Mouse (Mus musculus) cortical plate, adult 2 months (tissue): ENCODE measurements at regions not wholly inside any gene's neighbourhood (a gene's known extent, or its start where the extent isn't known, plus 50 kb on each side); places are given as distances from the start of the nearest gene placed in this dataset.
"Not testable (repeated sequence)": the region's sequence is repeated elsewhere in the genome, so short reads cannot be mapped to it uniquely, and the experiment has no call there.

Source experiments
- H3K27ac ChIP-seq: fragments of 200-500 bp; 2 replicates; pipeline ENCODE4 v1.5.1; 2012; ENCODE audit warnings: low read length, control low read depth, inconsistent platforms; ENCODE audit not compliant: insufficient read depth
- H3K4me1 ChIP-seq: fragments of 200-500 bp; 2 replicates; pipeline ENCODE4 v1.6.1; 2011; ENCODE audit warnings: low read length; ENCODE audit not compliant: control insufficient read depth, insufficient read depth
- H3K4me3 ChIP-seq: fragments of 200-500 bp; 2 replicates; pipeline ENCODE4 v1.5.1; 2011; ENCODE audit warnings: mild to moderate bottlenecking, low read length, control low read depth; ENCODE audit not compliant: insufficient read depth
- CTCF ChIP-seq: fragments of 200-500 bp; IDR thresholded peaks from 2 replicates; pipeline ENCODE4 v1.5.1; 2011; ENCODE audit warnings: mild to moderate bottlenecking, control low read depth, low read length; ENCODE audit not compliant: insufficient read depth; ENCODE audit errors: extremely low read depth
- POLR2A ChIP-seq: fragments of 200-500 bp; IDR thresholded peaks from 2 replicates; pipeline ENCODE4 v1.6.1; 2011; ENCODE audit warnings: mild to moderate bottlenecking, low read length, control low read depth; ENCODE audit not compliant: insufficient read depth; ENCODE audit errors: extremely low read depth

- TF ChIP-seq CTCF: no peak
- no peak for TF ChIP-seq POLR2A
- H3K27ac ChIP-seq: no peak overlapping the region
- no peak overlapping the region for H3K4me3 ChIP-seq
- H3K4me1 ChIP-seq: no peaks in the 10 kb centered on the region
These were observed 78.8 kb upstream of the Med13l start for GRCm38 (mm10) chr5:118481794-118482049.

DNA sequence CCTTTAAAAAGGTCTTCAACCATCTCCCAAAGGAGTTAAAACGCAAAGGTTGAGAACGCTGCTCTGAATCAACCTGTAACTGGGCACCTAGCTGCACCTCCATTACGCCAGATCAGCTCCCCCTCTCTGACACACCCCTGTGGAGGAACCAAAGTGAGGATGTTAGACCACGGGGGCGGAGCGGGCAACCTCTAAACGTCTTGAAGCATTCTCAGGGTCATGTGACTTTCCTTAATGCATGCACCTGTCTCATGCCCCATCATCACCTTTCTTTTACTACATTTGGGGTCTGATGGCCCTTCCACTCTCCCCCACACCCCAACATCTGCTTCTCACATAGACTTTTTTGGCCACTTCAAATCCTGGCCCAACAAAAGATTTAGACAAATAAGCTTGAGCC is 77.9 kb upstream of the Med13l start:
- no peaks in the 10 kb centered on the region for H3K4me1 ChIP-seq
- no peak overlapping the region for H3K4me3 ChIP-seq
- TF ChIP-seq POLR2A (no peak), CTCF (no peak)
- H3K27ac ChIP-seq: no peak overlapping the region

DNA sequence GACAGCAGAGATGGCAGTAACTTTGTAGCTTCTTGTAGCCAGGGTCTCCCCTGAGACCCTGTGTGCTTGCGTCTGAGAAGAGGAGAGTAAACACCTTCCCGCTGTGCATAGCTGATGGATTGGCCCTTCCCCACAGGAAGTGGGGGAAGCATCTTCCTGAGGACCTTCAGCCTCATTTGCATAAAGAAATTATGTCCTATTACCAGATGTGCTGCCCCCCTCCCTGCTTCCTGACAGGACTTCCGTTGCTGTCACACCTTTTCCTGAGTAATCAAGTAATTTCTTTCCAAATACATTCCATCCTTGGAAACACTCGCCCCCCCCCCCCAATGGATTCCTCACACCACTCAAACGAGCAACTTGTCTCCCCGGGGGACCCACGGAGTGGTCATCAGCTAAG is 77.5 kb upstream of the Med13l start:
- Histone ChIP-seq H3K4me3 (no peak overlapping the region), H3K27ac (no peak overlapping the region), H3K4me1 (no peaks in the 10 kb centered on the region)
- no peak for TF ChIP-seq CTCF

- no peaks in the 10 kb centered on the region for H3K4me1 ChIP-seq
- H3K4me3 ChIP-seq: no peak overlapping the region
- no peak for TF ChIP-seq POLR2A
- no peak for TF ChIP-seq CTCF
- H3K27ac ChIP-seq: no peak overlapping the region
These were observed 76.9 kb upstream of the Med13l start for GRCm38 (mm10) chr5:118483532-118483931.

- Histone ChIP-seq H3K27ac (no peak overlapping the region), H3K4me1 (no peaks in the 10 kb centered on the region), H3K4me3 (no peak overlapping the region)
- TF ChIP-seq CTCF (no peak), POLR2A (no peak)
These were observed 75.3 kb upstream of the Med13l start for GRCm38 (mm10) chr5:118485191-118485590.

GRCm38 (mm10) chr5:118492522-118492921 is 68.0 kb upstream of the Med13l start:
- not testable (repeated sequence) for H3K27ac ChIP-seq, H3K4me3 ChIP-seq, H3K4me1 ChIP-seq

GRCm38 (mm10) chr5:118494649-118495477 is 65.6 kb upstream of the Med13l start:
- Histone ChIP-seq H3K4me3 (no peak overlapping the region), H3K4me1 (no peaks in the 10 kb centered on the region), H3K27ac (no peak overlapping the region)
- TF ChIP-seq CTCF (no peak), POLR2A (no peak)

GRCm38 (mm10) chr5:118495478-118495760 is 65.1 kb upstream of the Med13l start:
- Histone ChIP-seq H3K27ac (no peak overlapping the region), H3K4me3 (no peak overlapping the region), H3K4me1 (no peaks in the 10 kb centered on the region)
- no peak for TF ChIP-seq POLR2A
- TF ChIP-seq CTCF: no peak

- H3K4me3 ChIP-seq: no peak overlapping the region
- H3K4me1 ChIP-seq: no peaks in the 10 kb centered on the region
- TF ChIP-seq POLR2A (no peak), CTCF (no peak)
- no peak overlapping the region for H3K27ac ChIP-seq
These were observed 58.9 kb upstream of the Med13l start for GRCm38 (mm10) chr5:118501624-118502023.

- TF ChIP-seq CTCF: no peak
- no peak for TF ChIP-seq POLR2A
These were observed 57.5 kb upstream of the Med13l start for GRCm38 (mm10) chr5:118502991-118503390.

DNA sequence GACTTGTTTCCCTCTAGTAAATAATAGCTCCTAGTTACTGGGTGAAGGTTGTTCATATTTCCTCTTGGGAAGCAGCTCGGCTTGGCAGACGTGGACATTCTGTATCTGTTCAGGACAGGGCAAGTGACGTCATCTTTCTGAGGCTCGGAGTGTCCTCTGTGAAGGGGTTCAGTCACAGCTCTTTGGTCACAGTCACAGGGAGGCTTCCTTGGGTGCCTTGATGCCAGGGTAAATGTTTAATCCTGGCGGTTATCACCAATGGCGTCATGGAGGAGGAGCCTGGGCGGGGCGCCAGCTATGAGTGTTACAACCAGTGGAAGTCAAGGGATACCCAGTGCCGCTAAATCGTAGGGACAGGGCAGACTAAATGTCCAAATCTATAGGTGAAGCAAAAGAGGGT is 56.3 kb upstream of the Med13l start:
- no peak for TF ChIP-seq CTCF
- TF ChIP-seq POLR2A: no peak
- no peak overlapping the region for H3K4me3 ChIP-seq
- no peak overlapping the region for H3K27ac ChIP-seq
- no peaks in the 10 kb centered on the region for H3K4me1 ChIP-seq

More at GRCm38 (mm10) chr5:118502991-118503390, 57.5 kb upstream of the Med13l start:
- no peaks in the 10 kb centered on the region for H3K4me1 ChIP-seq
- no peak overlapping the region for H3K27ac ChIP-seq
- no peak overlapping the region for H3K4me3 ChIP-seq
